8 mouse cellular contexts compared by ENCODE assay signal in the genomic region with DNA sequence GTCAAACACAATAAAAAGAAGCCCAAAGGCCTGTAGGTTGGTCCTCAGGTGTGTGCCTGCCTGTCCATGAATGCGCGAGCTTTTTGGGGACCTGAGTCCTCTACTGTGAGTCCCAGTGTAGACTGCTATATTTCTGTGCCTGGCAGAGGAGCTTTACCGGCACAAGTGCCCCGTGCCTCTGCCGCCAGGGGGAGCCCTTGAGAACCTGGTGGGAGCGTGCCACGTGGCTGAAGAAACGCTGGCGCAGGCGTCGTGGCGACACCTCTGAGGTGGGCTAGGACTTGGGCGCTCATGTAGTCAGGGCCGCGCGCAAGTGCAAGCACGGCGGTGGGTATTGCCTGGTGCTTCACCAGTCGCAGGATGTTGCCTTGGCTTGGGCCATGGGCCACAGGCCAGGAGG. TPM values are rescaled to one million over a fixed set of nuclear protein-coding genes. Genes with fewer than 3 reads are reported as not detected.
DNase-seq lines count a peak whose midpoint lies in the region; ATAC-seq and TF ChIP-seq lines count a peak whose summit lies in the region.
"Had no signal": no experiment of that assay in that cellular context is flagged by ENCODE, and none has a peak within 500 bp of the region (broad histone marks: within the 10 kb centered on the region; RNA-seq: fewer than 3 reads in every experiment).

Gene Sap25 (plus strand): TSS at position 281 of the 400 bp plus-strand sequence.

- H3K9me3 ChIP-seq in midbrain, postnatal 0 days (ENCODE audit: low read length): no peaks in the 10 kb centered on the region
- H3K9me3 ChIP-seq in midbrain, embryonic 14.5 days (ENCODE audit: control insufficient read depth, low read length): no peaks in the 10 kb centered on the region
- no peaks in the 10 kb centered on the region for H3K9me3 ChIP-seq in kidney, embryonic 16.5 days (ENCODE audit: low read length)
- H3K9me3 ChIP-seq in midbrain, embryonic 15.5 days: no peaks in the 10 kb centered on the region
- H3K9me3 ChIP-seq: lung, embryonic 15.5 days had no signal

- peaks cover 20% of the 10 kb centered on the region; the same call in 1 of the 2 replicates for H3K27me3 ChIP-seq in midbrain, postnatal 0 days (ENCODE audit: insufficient read depth, low read length)
- H3K27me3 ChIP-seq in midbrain, embryonic 14.5 days (ENCODE audit: control insufficient read depth, insufficient read depth, low read length): peaks cover 25% of the 10 kb centered on the region
- H3K27me3 ChIP-seq in kidney, embryonic 16.5 days (ENCODE audit: insufficient read depth, low read length): peaks cover 21% of the 10 kb centered on the region
- H3K27me3 ChIP-seq in midbrain, embryonic 15.5 days (replicated peaks): peaks cover 28% of the 10 kb centered on the region

- H3K4me2 ChIP-seq in midbrain, postnatal 0 days (ENCODE audit: low read depth, low read length, poor library complexity, severe bottlenecking): no peak within 1 kb of the TSS
- no peak within 1 kb of the TSS for H3K4me2 ChIP-seq in midbrain, embryonic 14.5 days (ENCODE audit: low read length)
- H3K4me2 ChIP-seq in kidney, embryonic 16.5 days (replicated peaks; ENCODE audit: low read depth, low read length): no peak within 1 kb of the TSS
- no peak within 1 kb of the TSS for H3K4me2 ChIP-seq in midbrain, embryonic 15.5 days
- H3K4me2 ChIP-seq: lung, embryonic 15.5 days had no signal

- WGBS in midbrain, postnatal 0 days: 89% methylated on average over 19 of the region's 19 CpGs
- WGBS in midbrain, embryonic 14.5 days: 86% methylated on average over 19 of the region's 19 CpGs
- WGBS in kidney, embryonic 16.5 days: 85% methylated on average over 19 of the region's 19 CpGs
- WGBS in midbrain, embryonic 15.5 days: 88% methylated on average over 19 of the region's 19 CpGs

- H3K27ac ChIP-seq in midbrain, postnatal 0 days (ENCODE audit: low read depth, low read length): no peak within 1 kb of the TSS
- no peak within 1 kb of the TSS for H3K27ac ChIP-seq in midbrain, embryonic 14.5 days (replicated peaks; ENCODE audit: low read depth, low read length)
- H3K27ac ChIP-seq in kidney, embryonic 16.5 days (ENCODE audit: low read length): no peak within 1 kb of the TSS
- no peak within 1 kb of the TSS for H3K27ac ChIP-seq in midbrain, embryonic 15.5 days
- H3K27ac ChIP-seq: lung, embryonic 15.5 days had no signal

- H3K4me1 ChIP-seq in midbrain, postnatal 0 days (ENCODE audit: insufficient read depth, low read length): no peaks in the 10 kb centered on the region
- H3K4me1 ChIP-seq in midbrain, embryonic 14.5 days (ENCODE audit: control insufficient read depth, insufficient read depth, low read length): no peaks in the 10 kb centered on the region
- peaks cover 11% of the 10 kb centered on the region; the same call in 1 of the 2 replicates for H3K4me1 ChIP-seq in kidney, embryonic 16.5 days (ENCODE audit: insufficient read depth, low read length)
- peaks cover 5% of the 10 kb centered on the region; the same call in 1 of the 2 replicates for H3K4me1 ChIP-seq in midbrain, embryonic 15.5 days

- H3K9ac ChIP-seq in midbrain, postnatal 0 days (replicated peaks; ENCODE audit: low read length, poor library complexity, severe bottlenecking): no peak within 1 kb of the TSS
- no peak within 1 kb of the TSS for H3K9ac ChIP-seq in midbrain, embryonic 14.5 days (replicated peaks; ENCODE audit: low read length)
- H3K9ac ChIP-seq in kidney, embryonic 16.5 days (replicated peaks; ENCODE audit: low read length): no peak within 1 kb of the TSS
- no peak within 1 kb of the TSS for H3K9ac ChIP-seq in midbrain, embryonic 15.5 days
- H3K9ac ChIP-seq: lung, embryonic 15.5 days had no signal

- H3K4me3 ChIP-seq in midbrain, postnatal 0 days (ENCODE audit: low read depth, low read length): no peak within 1 kb of the TSS
- H3K4me3 ChIP-seq in midbrain, embryonic 14.5 days (replicated peaks; ENCODE audit: low read depth, low read length): no peak within 1 kb of the TSS
- no peak within 1 kb of the TSS for H3K4me3 ChIP-seq in kidney, embryonic 16.5 days (ENCODE audit: low read length)
- no peak within 1 kb of the TSS for H3K4me3 ChIP-seq in midbrain, embryonic 15.5 days
- H3K4me3 ChIP-seq: lung, embryonic 15.5 days had no signal

- peak; percentile 32; the same call in 1 of the 2 replicates for TF ChIP-seq CTCF in midbrain, postnatal 0 days (IDR thresholded peaks at IDR 0.05)

- no peak for ATAC-seq in midbrain, postnatal 0 days (ENCODE audit: low FRiP score)
- ATAC-seq in midbrain, embryonic 14.5 days (ENCODE audit: low FRiP score, low TSS enrichment): no peak
- no peak for ATAC-seq in activated CD4-positive, CD25-positive, alpha-beta regulatory T cell, adult 4 months
- no peak for ATAC-seq in kidney, embryonic 16.5 days (ENCODE audit: low FRiP score, low TSS enrichment)
- no peak for ATAC-seq in midbrain, embryonic 15.5 days (replicated peaks)

- DNase-seq in midbrain, postnatal 0 days (ENCODE audit: low spot score): no peak
- no peak for DNase-seq in midbrain, embryonic 14.5 days
- peak; percentile 18 to 29 for DNase-seq in natural killer cell, adult 2 months (ENCODE audit: low spot score in 2 of 2)
- no peak for DNase-seq in adipocyte (ENCODE audit: low spot score)

- peaks cover 48% of the 10 kb centered on the region for H3K36me3 ChIP-seq in midbrain, postnatal 0 days (ENCODE audit: insufficient read depth, low read length)
- peaks cover 65% of the 10 kb centered on the region for H3K36me3 ChIP-seq in midbrain, embryonic 14.5 days (ENCODE audit: control insufficient read depth, insufficient read depth, low read length)
- H3K36me3 ChIP-seq in kidney, embryonic 16.5 days (ENCODE audit: insufficient read depth, low read length): peaks cover 58% of the 10 kb centered on the region
- peaks cover 40% of the 10 kb centered on the region; the same call in 1 of the 2 replicates for H3K36me3 ChIP-seq in midbrain, embryonic 15.5 days (replicated peaks)

RNA-seq across cellular contexts. Expression of gene Sap25, which starts in this region (rescaled TPM):
- 3.3 and 4.9 TPM in 2 replicates for total RNA-seq in midbrain, postnatal 0 days (2014; rRNA removed)
- polyA plus RNA-seq in midbrain, postnatal 0 days (2015; fragmentation: Nextera tagmentation; extraction: Ambion mirVana): 3.2 TPM in 2 replicates
- 4.1 and 5.6 TPM in 2 replicates for polyA plus RNA-seq in midbrain, embryonic 14.5 days (2014; fragmentation: Nextera tagmentation; extraction: Ambion mirVana)
- 10 to 100 TPM; 30.0 to 32.3 TPM for polyA plus RNA-seq in activated CD4-positive, CD25-positive, alpha-beta regulatory T cell, adult 4 months (2017; shearing (Covaris generic))
- 11.7 and 13.3 TPM in 2 replicates for polyA plus RNA-seq in kidney, embryonic 16.5 days (2015; fragmentation: Nextera tagmentation; extraction: Ambion mirVana)
- 4.8 and 6.8 TPM in 2 replicates for polyA plus RNA-seq in midbrain, embryonic 15.5 days (2015; fragmentation: Nextera tagmentation; extraction: Ambion mirVana)

Comparison
In these comparisons a context has a peak if more than half of its experiments do, and no peak if none do; other contexts are left out.
1. DNase-seq: peak in natural killer cell, adult 2 months (2 of 2); none in midbrain, postnatal 0 days (single experiment), midbrain, embryonic 14.5 days (single experiment) and adipocyte (single experiment).